Mouse (Mus musculus) stomach, postnatal 0 days (tissue): ENCODE results near the gene Add2. TPM values are rescaled to one million over a fixed set of nuclear protein-coding genes. Genes with fewer than 3 reads are reported as not detected.
A peak's percentile ranks its signal among the peaks of the same experiment; 100 is the strongest.

ENCODE experiments used
- ATAC-seq: fragments of 200-750 bp; cut with Nextera tagmentation; 2 replicates; pipeline ENCODE4 v1.8.0; 2017; ENCODE audit not compliant: low FRiP score, low TSS enrichment
- DNase-seq: peaks from one replicate; pipeline ENCODE4 v3.0.0-alpha.2; 2016; ENCODE audit warnings: low spot score
- H3K27ac ChIP-seq: fragments of 300-500 bp; sonication (generic); replicated peaks from 2 replicates; pipeline ENCODE4 v1.5.1; 2014; ENCODE audit warnings: mild to moderate bottlenecking, control low read depth
- H3K27me3 ChIP-seq: fragments of 300-500 bp; sonication (generic); 2 replicates; pipeline ENCODE4 v1.6.1; 2014; ENCODE audit warnings: low read length; ENCODE audit not compliant: control insufficient read depth, insufficient read depth
- H3K36me3 ChIP-seq: fragments of 300-500 bp; sonication (generic); 2 replicates; pipeline ENCODE4 v1.6.1; 2014; ENCODE audit warnings: low read length, mixed read lengths; ENCODE audit not compliant: control insufficient read depth, insufficient read depth
- H3K4me1 ChIP-seq: fragments of 300-500 bp; sonication (generic); replicated peaks from 2 replicates; pipeline ENCODE4 v1.6.1; 2014; ENCODE audit warnings: antibody characterized with exemption; ENCODE audit not compliant: control insufficient read depth, insufficient read depth
- H3K4me2 ChIP-seq: fragments of 300-500 bp; sonication (generic); replicated peaks from 2 replicates; pipeline ENCODE4 v1.6.1; 2014; ENCODE audit warnings: low read depth, mild to moderate bottlenecking, control low read depth, moderate library complexity
- H3K4me3 ChIP-seq: fragments of 300-500 bp; sonication (generic); 2 replicates; pipeline ENCODE4 v1.5.1; 2014; ENCODE audit warnings: low read depth, low read length, control low read depth
- H3K9ac ChIP-seq: fragments of 300-500 bp; sonication (generic); 2 replicates; pipeline ENCODE4 v1.6.1; 2014; ENCODE audit warnings: mild to moderate bottlenecking, low read length, control low read depth, mixed read lengths
- H3K9me3 ChIP-seq: fragments of 300-500 bp; sonication (generic); 2 replicates; pipeline ENCODE4 v1.6.1; 2016; ENCODE audit warnings: low read length; ENCODE audit not compliant: control insufficient read depth
- CTCF ChIP-seq: IDR thresholded peaks from 2 replicates; pipeline ENCODE4 v1.5.1; 2016; ENCODE audit warnings: antibody characterized with exemption, low read depth, mild to moderate bottlenecking, moderate library complexity
- EP300 ChIP-seq: optimal IDR thresholded peaks from 2 replicates; pipeline ENCODE3; 2016; ENCODE audit warnings: antibody characterized with exemption
- WGBS: fragments of 180-500 bp; shearing (Covaris S2); extraction: QIAGEN DNeasy Blood & Tissue Kit; methylation state at CpG from one replicate; pipeline ENCODE4 v1.1.7; 2014; 5-methylcytosine and 5-hydroxymethylcytosine counted together
- polyA plus RNA-seq: library from polyadenylated mRNA; unstranded; fragments of >200 nt; fragmentation: Nextera tagmentation; extraction: Ambion mirVana; gene quantifications from 2 replicates; pipeline ENCODE4 v1.2.1, GENCODE M21; 2015

The Add2 gene
- polyA plus RNA-seq, 1 experiment from 2014 or later: 2.1 TPM

GRCm38 (mm10) chr6:86031527-86031926, 3.0 kb downstream of the Add2 start:
- no peak overlapping the region for H3K4me3 ChIP-seq
- H3K27me3 ChIP-seq: peaks cover 8% of the 10 kb centered on the region; the same call in 1 of the 2 replicates
- 0 out of 2 replicates have a peak, but pooled peaks cover 3% of the 10 kb centered on the region for H3K4me1 ChIP-seq
- peak; percentile 65 for ATAC-seq
- no peaks in the 10 kb centered on the region for H3K36me3 ChIP-seq
- WGBS: 54% methylated on average over 2 of the region's 2 CpGs
- no peak overlapping the region for H3K27ac ChIP-seq
- no peak overlapping the region for H3K4me2 ChIP-seq
- TF ChIP-seq EP300: no peak
- TF ChIP-seq CTCF: no peak
- no peak overlapping the region for H3K9ac ChIP-seq
- peak; percentile 22 for DNase-seq
- no peaks in the 10 kb centered on the region for H3K9me3 ChIP-seq

- H3K36me3 ChIP-seq: no peaks in the 10 kb centered on the region
- 0 out of 2 replicates have a peak, but pooled peaks cover 3% of the 10 kb centered on the region for H3K4me1 ChIP-seq
- H3K27me3 ChIP-seq: peaks cover 6% of the 10 kb centered on the region; the same call in 1 of the 2 replicates
- no peak overlapping the region for H3K4me2 ChIP-seq
- no peak overlapping the region for H3K9ac ChIP-seq
- WGBS: 84% methylated on average over 1 of the region's 1 CpGs
- DNase-seq: no peak
- H3K27ac ChIP-seq: no peak overlapping the region
- no peak for TF ChIP-seq CTCF
- no peak for TF ChIP-seq EP300
- no peak overlapping the region for H3K4me3 ChIP-seq
- ATAC-seq: no peak
- H3K9me3 ChIP-seq: no peaks in the 10 kb centered on the region
Measured at GRCm38 (mm10) chr6:86033635-86034034, 5.2 kb downstream of the Add2 start.

GRCm38 (mm10) chr6:86038901-86039300, 10.4 kb downstream of the Add2 start:
- Histone ChIP-seq H3K27me3 (no peaks in the 10 kb centered on the region), H3K27ac (no peak overlapping the region), H3K4me2 (no peak overlapping the region), H3K9me3 (no peaks in the 10 kb centered on the region), H3K9ac (no peak overlapping the region), H3K4me3 (no peak overlapping the region), H3K36me3 (no peaks in the 10 kb centered on the region), H3K4me1 (no peaks in the 10 kb centered on the region)
- TF ChIP-seq CTCF (no peak), EP300 (no peak)
- DNase-seq: no peak
- no peak for ATAC-seq
- WGBS: 61% methylated on average over 2 of the region's 2 CpGs

GRCm38 (mm10) chr6:86040140-86040539, 11.7 kb downstream of the Add2 start:
- ATAC-seq (no peak), DNase-seq (no peak)
- Histone ChIP-seq H3K27me3 (no peaks in the 10 kb centered on the region), H3K9ac (no peak overlapping the region), H3K27ac (no peak overlapping the region), H3K4me2 (no peak overlapping the region), H3K36me3 (no peaks in the 10 kb centered on the region), H3K9me3 (no peaks in the 10 kb centered on the region), H3K4me3 (no peak overlapping the region), H3K4me1 (no peaks in the 10 kb centered on the region)
- no peak for TF ChIP-seq CTCF
- no peak for TF ChIP-seq EP300
- 47% methylated on average over 1 of the region's 1 CpGs for WGBS

- Histone ChIP-seq H3K36me3 (no peaks in the 10 kb centered on the region), H3K4me2 (no peak overlapping the region), H3K27ac (no peak overlapping the region), H3K4me1 (no peaks in the 10 kb centered on the region), H3K9ac (no peak overlapping the region), H3K4me3 (no peak overlapping the region), H3K9me3 (no peaks in the 10 kb centered on the region), H3K27me3 (no peaks in the 10 kb centered on the region)
- no peak for DNase-seq
- TF ChIP-seq EP300 (no peak), CTCF (no peak)
- ATAC-seq: no peak
- WGBS: 91% methylated on average over 11 of the region's 11 CpGs
Measured at GRCm38 (mm10) chr6:86047510-86047909, 19.0 kb downstream of the Add2 start.

GRCm38 (mm10) chr6:86048509-86048908, 20.0 kb downstream of the Add2 start:
- 69% methylated on average over 5 of the region's 5 CpGs for WGBS
- no peak for ATAC-seq
- Histone ChIP-seq H3K9me3 (no peaks in the 10 kb centered on the region), H3K4me2 (no peak overlapping the region), H3K27ac (no peak overlapping the region), H3K4me3 (no peak overlapping the region), H3K36me3 (no peaks in the 10 kb centered on the region), H3K27me3 (no peaks in the 10 kb centered on the region), H3K9ac (no peak overlapping the region), H3K4me1 (no peaks in the 10 kb centered on the region)
- DNase-seq: no peak
- TF ChIP-seq CTCF (no peak), EP300 (no peak)
